Mouse (Mus musculus): ENCODE measurements around the gene Hc.

GRCm38 (mm10) chr2:34945580-34945979 lies 115.7 kb downstream of the Hc start:
- TF ChIP-seq EP300 (IDR thresholded peaks at IDR 0.05; ENCODE audit: low read length) = no peak
- no peak for TF ChIP-seq MXI1 (IDR thresholded peaks at IDR 0.05; ENCODE audit: low read depth, low read length)
- no peak for TF ChIP-seq MAX (IDR thresholded peaks at IDR 0.05; ENCODE audit: low read length)
- no peak for TF ChIP-seq CTCF (conservative IDR thresholded peaks at IDR 0.05 in 1 of 2, IDR thresholded peaks at IDR 0.05 in 1 of 2; ENCODE audit: low read depth in 2 of 2, low read length in 2 of 2)
- no peak for TF ChIP-seq RAD21 (IDR thresholded peaks at IDR 0.05; ENCODE audit: low read depth, low read length)
- no peak for TF ChIP-seq SMC3 (IDR thresholded peaks at IDR 0.05; ENCODE audit: low read depth, low read length)
